Mouse (Mus musculus) lung, adult 2 months (tissue): ENCODE results near the gene Ppp1r35.

Experiments
- CTCF ChIP-seq: fragments of 200-500 bp; IDR thresholded peaks from 2 replicates; pipeline ENCODE4 v1.5.1; 2011; ENCODE audit warnings: mild to moderate bottlenecking, low read length, control low read depth; ENCODE audit not compliant: insufficient read depth
- POLR2A ChIP-seq: fragments of 200-500 bp; IDR thresholded peaks from 2 replicates; pipeline ENCODE4 v1.6.1; 2011; ENCODE audit warnings: low read depth, mild to moderate bottlenecking, control low read depth, low read length, borderline replicate concordance; ENCODE audit errors: extremely low read depth

DNA sequence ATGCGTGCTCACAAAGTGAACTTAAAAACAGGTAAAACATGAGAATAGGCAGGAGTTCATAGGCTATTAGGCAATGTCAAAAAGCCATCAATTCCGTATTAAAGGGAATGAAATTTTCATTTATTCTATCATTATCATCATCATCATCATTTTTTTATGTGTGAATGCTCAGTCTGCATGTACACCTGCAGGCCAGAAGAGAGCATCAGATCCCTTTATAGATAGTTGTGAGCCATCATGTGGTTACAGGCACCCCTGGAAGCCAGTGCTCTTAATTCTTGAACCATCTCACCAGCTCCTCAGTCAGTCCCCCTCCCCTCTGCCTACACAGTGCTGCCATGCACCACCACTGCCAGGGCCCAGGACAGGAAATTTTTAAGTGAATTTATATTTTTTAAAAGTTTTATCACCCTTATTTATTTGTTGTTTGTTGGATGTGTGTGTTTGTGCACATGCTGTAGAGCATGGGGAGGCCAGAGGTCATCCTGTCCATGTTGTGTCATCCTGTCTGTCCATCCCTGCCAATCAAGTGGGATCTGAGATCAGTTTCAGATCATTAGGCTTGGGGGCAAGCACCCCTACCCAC is 10.4 kb downstream of the Ppp1r35 start:
- TF ChIP-seq POLR2A, result no peak
- no peak for TF ChIP-seq CTCF
